Mouse (Mus musculus): Measurements from ENCODE around the gene Pbx1.

DNA sequence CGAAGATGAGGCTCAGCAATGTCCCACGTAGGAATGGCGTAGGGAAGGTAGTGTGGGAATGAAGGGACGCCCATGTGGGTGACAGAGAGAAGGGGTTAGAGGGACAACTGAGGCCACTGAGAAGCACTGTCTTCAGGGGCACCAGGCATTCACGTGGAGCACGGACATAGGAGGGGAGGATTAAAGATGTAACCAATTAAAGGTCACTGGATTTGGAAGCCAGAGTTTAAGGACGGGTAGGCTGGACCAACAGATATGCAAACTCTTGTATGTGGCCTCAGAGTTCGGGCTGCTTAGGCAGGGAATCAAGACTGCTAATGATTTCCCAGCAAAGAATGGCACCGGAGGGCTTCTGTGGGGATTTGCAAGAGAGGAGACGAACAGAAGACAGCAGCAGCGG is 252.4 kb downstream of the Pbx1 start:
- TF ChIP-seq GATA1 (IDR thresholded peaks at IDR 0.05; ENCODE audit: low read length) (no peak), TAL1 (IDR thresholded peaks at IDR 0.05; ENCODE audit: low read length) (no peak)
